Mouse (Mus musculus): Measurements from ENCODE around the gene Nbr1. TPM values are rescaled to one million over a fixed set of nuclear protein-coding genes. Genes with fewer than 3 reads are reported as not detected.
"Not testable (repeated sequence)": the region's sequence is repeated elsewhere in the genome, so short reads cannot be mapped to it uniquely, and the experiment has no call there.

The Nbr1 gene
- polyA plus RNA-seq, 1 experiment from 2014 or later, result 62.6 TPM

- no peak for TF ChIP-seq CTCF (IDR thresholded peaks at IDR 0.05; ENCODE audit: low read depth)
- DNase-seq (ENCODE audit: low spot score) (no peak), ATAC-seq (replicated peaks; ENCODE audit: low FRiP score, low read depth) (no peak)
These were observed 63.4 kb downstream of the Nbr1 start for GRCm38 (mm10) chr11:101615380-101615779.

GRCm38 (mm10) chr11:101616104-101616503 lies 64.2 kb downstream of the Nbr1 start:
- Histone ChIP-seq H3K4me3 (replicated peaks; ENCODE audit: low read depth, low read length) (no peak overlapping the region), H3K27ac (no peak overlapping the region), H3K9ac (ENCODE audit: low read depth, low read length) (no peak overlapping the region), H3K4me1 (replicated peaks; ENCODE audit: insufficient read depth, low read length) (0 out of 2 replicates have a peak, but pooled peaks cover 7% of the 10 kb centered on the region), H3K36me3 (ENCODE audit: insufficient read depth, low read length) (no peaks in the 10 kb centered on the region), H3K4me2 (ENCODE audit: low read length) (no peak overlapping the region), H3K27me3 (ENCODE audit: insufficient read depth, low read length) (no peaks in the 10 kb centered on the region), H3K9me3 (replicated peaks; ENCODE audit: low read length) (no peaks in the 10 kb centered on the region)
- ATAC-seq (replicated peaks; ENCODE audit: low FRiP score, low read depth) (no peak), DNase-seq (ENCODE audit: low spot score) (no peak)
- 90% methylated on average over 8 of the region's 8 CpGs for WGBS
- TF ChIP-seq CTCF (IDR thresholded peaks at IDR 0.05; ENCODE audit: low read depth), result no peak

More at GRCm38 (mm10) chr11:101615380-101615779, 63.4 kb downstream of the Nbr1 start:
- H3K4me3 ChIP-seq (replicated peaks; ENCODE audit: low read depth, low read length), result no peak overlapping the region
- no peak overlapping the region for H3K4me2 ChIP-seq (ENCODE audit: low read length)
- no peaks in the 10 kb centered on the region for H3K36me3 ChIP-seq (ENCODE audit: insufficient read depth, low read length)
- no peaks in the 10 kb centered on the region for H3K27me3 ChIP-seq (ENCODE audit: insufficient read depth, low read length)
- 73% methylated on average over 6 of the region's 6 CpGs for WGBS
- H3K9ac ChIP-seq (ENCODE audit: low read depth, low read length), result no peak overlapping the region
- H3K4me1 ChIP-seq (replicated peaks; ENCODE audit: insufficient read depth, low read length), result 0 out of 2 replicates have a peak, but pooled peaks cover 7% of the 10 kb centered on the region
- H3K9me3 ChIP-seq (replicated peaks; ENCODE audit: low read length), result no peaks in the 10 kb centered on the region
- H3K27ac ChIP-seq, result no peak overlapping the region

- ATAC-seq (replicated peaks; ENCODE audit: low FRiP score, low read depth), result no peak
- 0 out of 2 replicates have a peak overlapping the region, but pooled peaks have one; percentile 8 for H3K4me2 ChIP-seq (ENCODE audit: low read length)
These were observed 65.2 kb downstream of the Nbr1 start for GRCm38 (mm10) chr11:101616948-101617767.

GRCm38 (mm10) chr11:101617849-101618248 lies 65.9 kb downstream of the Nbr1 start:
- Histone ChIP-seq H3K9me3 (replicated peaks; ENCODE audit: low read length) (no peaks in the 10 kb centered on the region), H3K4me3 (replicated peaks; ENCODE audit: low read depth, low read length) (no peak overlapping the region), H3K4me1 (replicated peaks; ENCODE audit: insufficient read depth, low read length) (0 out of 2 replicates have a peak, but pooled peaks cover 7% of the 10 kb centered on the region), H3K4me2 (ENCODE audit: low read length) (peak overlapping the region; percentile 8; the same call in 1 of the 2 replicates), H3K9ac (ENCODE audit: low read depth, low read length) (no peak overlapping the region), H3K27me3 (ENCODE audit: insufficient read depth, low read length) (no peaks in the 10 kb centered on the region), H3K36me3 (ENCODE audit: insufficient read depth, low read length) (no peaks in the 10 kb centered on the region), H3K27ac (no peak overlapping the region)
- ATAC-seq (replicated peaks; ENCODE audit: low FRiP score, low read depth) (no peak; the same call in 1 of the 2 replicates), DNase-seq (ENCODE audit: low spot score) (peak; percentile 87)
- WGBS, result 10% methylated on average over 8 of the region's 8 CpGs
- TF ChIP-seq CTCF (IDR thresholded peaks at IDR 0.05; ENCODE audit: low read depth), result no peak

More at GRCm38 (mm10) chr11:101616948-101617767, 65.2 kb downstream of the Nbr1 start:
- WGBS, result 27% methylated on average over 18 of the region's 18 CpGs
- TF ChIP-seq CTCF (IDR thresholded peaks at IDR 0.05; ENCODE audit: low read depth), result no peak
- no peaks in the 10 kb centered on the region for H3K27me3 ChIP-seq (ENCODE audit: insufficient read depth, low read length)
- no peak overlapping the region for H3K9ac ChIP-seq (ENCODE audit: low read depth, low read length)
- no peak for DNase-seq (ENCODE audit: low spot score)
- no peaks in the 10 kb centered on the region for H3K36me3 ChIP-seq (ENCODE audit: insufficient read depth, low read length)
- no peak overlapping the region for H3K4me3 ChIP-seq (replicated peaks; ENCODE audit: low read depth, low read length)
- 0 out of 2 replicates have a peak, but pooled peaks cover 7% of the 10 kb centered on the region for H3K4me1 ChIP-seq (replicated peaks; ENCODE audit: insufficient read depth, low read length)
- H3K9me3 ChIP-seq (replicated peaks; ENCODE audit: low read length), result no peaks in the 10 kb centered on the region
- no peak overlapping the region for H3K27ac ChIP-seq

GRCm38 (mm10) chr11:101618596-101618995 lies 66.6 kb downstream of the Nbr1 start:
- Histone ChIP-seq H3K27me3 (ENCODE audit: insufficient read depth, low read length) (no peaks in the 10 kb centered on the region), H3K4me1 (replicated peaks; ENCODE audit: insufficient read depth, low read length) (0 out of 2 replicates have a peak, but pooled peaks cover 7% of the 10 kb centered on the region), H3K9me3 (replicated peaks; ENCODE audit: low read length) (no peaks in the 10 kb centered on the region), H3K4me2 (ENCODE audit: low read length) (no peak overlapping the region), H3K27ac (no peak overlapping the region), H3K36me3 (ENCODE audit: insufficient read depth, low read length) (no peaks in the 10 kb centered on the region), H3K4me3 (replicated peaks; ENCODE audit: low read depth, low read length) (no peak overlapping the region), H3K9ac (ENCODE audit: low read depth, low read length) (no peak overlapping the region)
- WGBS, result 77% methylated on average over 3 of the region's 3 CpGs
- DNase-seq (ENCODE audit: low spot score) (no peak), ATAC-seq (replicated peaks; ENCODE audit: low FRiP score, low read depth) (no peak)
- TF ChIP-seq CTCF (IDR thresholded peaks at IDR 0.05; ENCODE audit: low read depth), result no peak

GRCm38 (mm10) chr11:101620022-101620655 lies 68.2 kb downstream of the Nbr1 start:
- not testable (repeated sequence) for H3K9me3 ChIP-seq (replicated peaks; ENCODE audit: low read length); H3K9ac ChIP-seq (ENCODE audit: low read depth, low read length); H3K4me3 ChIP-seq (replicated peaks; ENCODE audit: low read depth, low read length); H3K27ac ChIP-seq; ATAC-seq (replicated peaks; ENCODE audit: low FRiP score, low read depth); DNase-seq (ENCODE audit: low spot score); H3K36me3 ChIP-seq (ENCODE audit: insufficient read depth, low read length); H3K4me2 ChIP-seq (ENCODE audit: low read length); H3K27me3 ChIP-seq (ENCODE audit: insufficient read depth, low read length); H3K4me1 ChIP-seq (replicated peaks; ENCODE audit: insufficient read depth, low read length)
- WGBS, result 73% methylated on average over 11 of the region's 11 CpGs
